Mouse (Mus musculus) embryo, embryonic 10.5 days (tissue): ENCODE measurements at regions not wholly inside any gene's neighbourhood (a gene's known extent, or its start where the extent isn't known, plus 50 kb on each side); places are given as distances from the start of the nearest gene placed in this dataset.

ENCODE experiments used
- DNase-seq: peaks from one replicate; pipeline ENCODE4 v3.0.0-alpha.2; 2015; ENCODE audit warnings: low spot score

GRCm38 (mm10) chr2:170219611-170220401, 71.9 kb upstream of the Zfp217 start:
- peak; percentile 73 for DNase-seq

GRCm38 (mm10) chr2:170219161-170219581, 71.3 kb upstream of the Zfp217 start:
- no peak for DNase-seq

- DNase-seq = peak; percentile 82
These were observed 70.5 kb upstream of the Zfp217 start for GRCm38 (mm10) chr2:170218230-170219044.

- no peak for DNase-seq
These were observed 68.4 kb upstream of the Zfp217 start for GRCm38 (mm10) chr2:170216311-170216710.

- DNase-seq = no peak
These were observed 61.2 kb upstream of the Zfp217 start for GRCm38 (mm10) chr2:170209121-170209520.

- no peak for DNase-seq
These were observed 60.0 kb upstream of the Zfp217 start for GRCm38 (mm10) chr2:170207878-170208277.

- DNase-seq = no peak
These were observed 59.5 kb upstream of the Zfp217 start for GRCm38 (mm10) chr2:170207395-170207794.

GRCm38 (mm10) chr2:170206870-170207269, 59.0 kb upstream of the Zfp217 start:
- DNase-seq = no peak

- peak; percentile 63 for DNase-seq
These were observed 58.5 kb upstream of the Zfp217 start for GRCm38 (mm10) chr2:170206442-170206754.

- DNase-seq = peak; percentile 70
These were observed 57.9 kb upstream of the Zfp217 start for GRCm38 (mm10) chr2:170205591-170206441.

GRCm38 (mm10) chr2:170204768-170205514, 57.0 kb upstream of the Zfp217 start:
- DNase-seq = no peak

GRCm38 (mm10) chr2:170203496-170203895, 55.6 kb upstream of the Zfp217 start:
- no peak for DNase-seq

GRCm38 (mm10) chr2:170201816-170202371, 54.0 kb upstream of the Zfp217 start:
- no peak for DNase-seq
